Mouse (Mus musculus) erythroblast, embryonic 14.5 days (primary cell): ENCODE data around the gene Abcb11.

Experiments used
- GATA1 ChIP-seq: IDR thresholded peaks from 2 replicates; pipeline ENCODE4 v1.6.1; 2012; ENCODE audit warnings: low read length, inconsistent platforms, mixed read lengths
- TAL1 ChIP-seq: IDR thresholded peaks from 3 replicates; pipeline ENCODE4 v1.6.1; 2012; ENCODE audit warnings: low read length, inconsistent platforms, mixed read lengths

DNA sequence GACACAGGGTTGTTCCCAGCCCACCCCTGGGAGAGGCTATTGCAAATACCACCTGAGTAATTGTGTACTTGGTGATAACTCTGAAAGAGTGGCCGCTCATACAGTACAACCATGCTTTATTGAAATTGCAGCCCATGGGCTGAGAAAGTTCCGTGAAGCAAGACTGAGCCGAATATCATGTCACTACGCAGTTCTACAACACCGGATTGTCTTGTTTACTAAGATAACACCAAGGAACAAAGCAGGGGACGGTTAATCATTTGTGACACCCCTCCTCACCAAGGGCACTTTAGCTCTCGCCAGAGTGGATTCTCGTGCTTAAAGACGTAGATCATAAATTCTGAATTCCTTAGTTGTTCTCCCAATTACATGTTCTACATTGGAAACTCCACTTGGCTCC, 103.1 kb downstream of the Abcb11 start:
- TF ChIP-seq GATA1 (no peak), TAL1 (no peak)
